Mouse (Mus musculus) ovary, postnatal 36 days (tissue): ENCODE data around the gene Grik2.
"Not testable (repeated sequence)": the region's sequence is repeated elsewhere in the genome, so short reads cannot be mapped to it uniquely, and the experiment has no call there.

ENCODE experiments used
- DNase-seq: peaks from one replicate; pipeline ENCODE4 v3.0.0; 2022; ENCODE audit warnings: low spot score, mixed read lengths

The Grik2 gene

GRCm38 (mm10) chr10:49647116-49647515 is 141.4 kb downstream of the Grik2 start:
- no peak for DNase-seq

GRCm38 (mm10) chr10:49639901-49640300 is 148.7 kb downstream of the Grik2 start:
- no peak for DNase-seq

- DNase-seq, result no peak
These were observed 164.6 kb downstream of the Grik2 start for GRCm38 (mm10) chr10:49623951-49624350.

- no peak for DNase-seq
These were observed 190.9 kb downstream of the Grik2 start for GRCm38 (mm10) chr10:49597652-49598051.

GRCm38 (mm10) chr10:49573514-49573913 is 215.1 kb downstream of the Grik2 start:
- DNase-seq, result no peak

- DNase-seq, result no peak
These were observed 228.6 kb downstream of the Grik2 start for GRCm38 (mm10) chr10:49559872-49560407.

- DNase-seq, result no peak
These were observed 246.3 kb downstream of the Grik2 start for GRCm38 (mm10) chr10:49542249-49542648.

- no peak for DNase-seq
These were observed 268.8 kb downstream of the Grik2 start for GRCm38 (mm10) chr10:49519752-49520151.

GRCm38 (mm10) chr10:49500628-49501027 is 287.9 kb downstream of the Grik2 start:
- no peak for DNase-seq

- no peak for DNase-seq
These were observed 291.3 kb downstream of the Grik2 start for GRCm38 (mm10) chr10:49497302-49497701.

- no peak for DNase-seq
These were observed 307.1 kb downstream of the Grik2 start for GRCm38 (mm10) chr10:49481439-49481838.

GRCm38 (mm10) chr10:49480085-49480749 is 308.3 kb downstream of the Grik2 start:
- no peak for DNase-seq

- DNase-seq, result no peak
These were observed 315.0 kb downstream of the Grik2 start for GRCm38 (mm10) chr10:49473613-49474012.

- DNase-seq, result no peak
These were observed 331.8 kb downstream of the Grik2 start for GRCm38 (mm10) chr10:49456791-49457190.

- DNase-seq, result no peak
These were observed 335.0 kb downstream of the Grik2 start for GRCm38 (mm10) chr10:49453535-49453934.

GRCm38 (mm10) chr10:49441369-49441768 is 347.2 kb downstream of the Grik2 start:
- no peak for DNase-seq

- no peak for DNase-seq
These were observed 351.5 kb downstream of the Grik2 start for GRCm38 (mm10) chr10:49437057-49437456.

GRCm38 (mm10) chr10:49436301-49436700 is 352.3 kb downstream of the Grik2 start:
- no peak for DNase-seq

- DNase-seq, result no peak
These were observed 355.7 kb downstream of the Grik2 start for GRCm38 (mm10) chr10:49432825-49433224.

GRCm38 (mm10) chr10:49417206-49417605 is 371.4 kb downstream of the Grik2 start:
- not testable (repeated sequence) for DNase-seq

- no peak for DNase-seq
These were observed 405.6 kb downstream of the Grik2 start for GRCm38 (mm10) chr10:49382996-49383395.

- no peak for DNase-seq
These were observed 406.7 kb downstream of the Grik2 start for GRCm38 (mm10) chr10:49381852-49382251.

GRCm38 (mm10) chr10:49368601-49369000 is 420.0 kb downstream of the Grik2 start:
- DNase-seq, result no peak

GRCm38 (mm10) chr10:49365262-49365661 is 423.3 kb downstream of the Grik2 start:
- no peak for DNase-seq
